In genomic region chr13:55867540-55868103, GRCm38 (mm10) we compare ENCODE assay signal across 19 mouse cellular contexts. TPM values are rescaled to one million over a fixed set of nuclear protein-coding genes. Genes with fewer than 3 reads are reported as not detected.
"Had no signal": no experiment of that assay in that cellular context is flagged by ENCODE, and none has a peak within 500 bp of the region (broad histone marks: within the 10 kb centered on the region; RNA-seq: fewer than 3 reads in every experiment).

No protein-coding gene starts in this region.

- H3K27me3 ChIP-seq: lung, embryonic 15.5 days had no signal

- H3K4me1 ChIP-seq: limb, embryonic 15.5 days had no signal

- ATAC-seq: liver, postnatal 0 days had no signal

- H3K9me3 ChIP-seq: limb, embryonic 15.5 days; lung, embryonic 15.5 days had no signal

- H3K36me3 ChIP-seq: limb, embryonic 12.5 days; limb, embryonic 15.5 days; lung, embryonic 15.5 days had no signal

- H3K4me3 ChIP-seq: limb, embryonic 12.5 days; limb, embryonic 15.5 days; lung, embryonic 15.5 days had no signal

- H3K27ac ChIP-seq: limb, embryonic 12.5 days; limb, embryonic 15.5 days; liver, embryonic 14.5 days; lung, embryonic 15.5 days had no signal

- H3K9ac ChIP-seq: limb, embryonic 12.5 days; limb, embryonic 15.5 days; liver, embryonic 14.5 days; liver, postnatal 0 days; lung, embryonic 15.5 days had no signal

- DNase-seq: kidney, adult 2 months; kidney, postnatal 14 days; kidney, postnatal 4 days; left cerebral cortex, postnatal 4 days; liver, postnatal 0 days; lung, postnatal 14 days; lung, postnatal 4 days; midbrain, embryonic 14.5 days; right cerebral cortex, postnatal 14 days; spleen, adult 18-20 months; thymus, adult 18-20 months; thymus, postnatal 36 days had no signal

- H3K4me2 ChIP-seq: limb, embryonic 12.5 days; limb, embryonic 15.5 days; liver, embryonic 11.5 days; lung, embryonic 15.5 days; midbrain, embryonic 11.5 days had no signal

RNA-seq across cellular contexts. Expression of gene Pitx1, which starts 31.6 kb away (rescaled TPM):
- polyA plus RNA-seq: liver, postnatal 0 days; neural tube, embryonic 14.5 days had no signal
